Mouse (Mus musculus) stomach, embryonic 14.5 days (tissue): ENCODE measurements at regions not wholly inside any gene's neighbourhood (a gene's known extent, or its start where the extent isn't known, plus 50 kb on each side); places are given as distances from the start of the nearest gene placed in this dataset.
"Not testable (repeated sequence)": the region's sequence is repeated elsewhere in the genome, so short reads cannot be mapped to it uniquely, and the experiment has no call there.

Experiments used
- ATAC-seq: fragments of 200-750 bp; cut with Nextera tagmentation; 2 replicates; pipeline ENCODE4 v1.8.0; 2017; ENCODE audit warnings: low read depth, moderate TSS enrichment; ENCODE audit not compliant: insufficient number of reproducible peaks, insufficient read depth, low FRiP score
- H3K27ac ChIP-seq: fragments of 300-500 bp; sonication (generic); 2 replicates; pipeline ENCODE4 v1.5.1; 2014; ENCODE audit warnings: mild to moderate bottlenecking, low read length, moderate library complexity, mixed read lengths
- H3K27me3 ChIP-seq: fragments of 300-500 bp; sonication (generic); 2 replicates; pipeline ENCODE4 v1.6.1; 2014; ENCODE audit warnings: low read length, control low read depth, mixed read lengths; ENCODE audit not compliant: control insufficient read depth, insufficient read depth
- H3K36me3 ChIP-seq: fragments of 300-500 bp; sonication (generic); 2 replicates; pipeline ENCODE4 v1.6.1; 2014; ENCODE audit warnings: mild to moderate bottlenecking, control low read depth, low read length, moderate library complexity, mixed read lengths; ENCODE audit not compliant: control insufficient read depth, insufficient read depth
- H3K4me1 ChIP-seq: fragments of 300-500 bp; sonication (generic); 2 replicates; pipeline ENCODE4 v1.6.1; 2014; ENCODE audit warnings: low read length, control low read depth, mixed read lengths; ENCODE audit not compliant: control insufficient read depth, insufficient read depth
- H3K4me2 ChIP-seq: fragments of 300-500 bp; sonication (generic); replicated peaks from 2 replicates; pipeline ENCODE4 v1.6.1; 2014; ENCODE audit warnings: low read depth, low read length, control low read depth
- H3K4me3 ChIP-seq: fragments of 300-500 bp; sonication (generic); 2 replicates; pipeline ENCODE4 v1.5.1; 2014; ENCODE audit warnings: low read depth, low read length, control low read depth
- H3K9ac ChIP-seq: fragments of 300-500 bp; sonication (generic); replicated peaks from 2 replicates; pipeline ENCODE4 v1.6.1; 2014; ENCODE audit warnings: low read depth, mild to moderate bottlenecking, control low read depth, low read length, moderate library complexity, mixed read lengths
- H3K9me3 ChIP-seq: fragments of 300-500 bp; sonication (generic); 2 replicates; pipeline ENCODE4 v1.6.1; 2016; ENCODE audit warnings: low read depth, low read length, control low read depth; ENCODE audit not compliant: control insufficient read depth
- WGBS: fragments of 180-500 bp; shearing (Covaris S2); extraction: QIAGEN DNeasy Blood & Tissue Kit; methylation state at CpG from one replicate; pipeline ENCODE4 v1.1.7; 2014; 5-methylcytosine and 5-hydroxymethylcytosine counted together

DNA sequence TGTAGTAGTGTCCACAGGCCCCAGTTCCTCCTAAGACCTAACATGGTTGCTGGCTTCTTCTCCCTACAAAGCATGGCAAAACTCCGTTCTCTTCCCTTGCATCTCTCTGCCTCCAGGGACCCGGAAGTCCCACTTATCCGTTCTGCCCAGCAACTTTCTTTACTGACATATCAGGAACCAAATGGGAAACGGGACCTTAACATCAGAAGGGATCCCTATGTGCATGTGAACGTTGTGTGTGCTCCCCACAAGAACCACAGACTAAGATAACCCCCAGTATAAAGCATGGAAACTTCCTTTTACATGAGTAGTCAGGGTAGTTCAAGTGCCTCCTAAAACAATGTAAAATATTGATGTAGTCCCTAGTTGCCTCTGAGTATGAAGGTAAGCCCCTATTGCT lies 61.6 kb downstream of the Zxdb start:
- Histone ChIP-seq H3K36me3 (no peaks in the 10 kb centered on the region), H3K27me3 (no peaks in the 10 kb centered on the region), H3K4me3 (no peak overlapping the region), H3K4me1 (no peaks in the 10 kb centered on the region), H3K9me3 (no peaks in the 10 kb centered on the region), H3K9ac (no peak overlapping the region), H3K27ac (no peak overlapping the region), H3K4me2 (no peak overlapping the region)
- 69% methylated on average over 5 of the region's 5 CpGs for WGBS
- no peak for ATAC-seq

DNA sequence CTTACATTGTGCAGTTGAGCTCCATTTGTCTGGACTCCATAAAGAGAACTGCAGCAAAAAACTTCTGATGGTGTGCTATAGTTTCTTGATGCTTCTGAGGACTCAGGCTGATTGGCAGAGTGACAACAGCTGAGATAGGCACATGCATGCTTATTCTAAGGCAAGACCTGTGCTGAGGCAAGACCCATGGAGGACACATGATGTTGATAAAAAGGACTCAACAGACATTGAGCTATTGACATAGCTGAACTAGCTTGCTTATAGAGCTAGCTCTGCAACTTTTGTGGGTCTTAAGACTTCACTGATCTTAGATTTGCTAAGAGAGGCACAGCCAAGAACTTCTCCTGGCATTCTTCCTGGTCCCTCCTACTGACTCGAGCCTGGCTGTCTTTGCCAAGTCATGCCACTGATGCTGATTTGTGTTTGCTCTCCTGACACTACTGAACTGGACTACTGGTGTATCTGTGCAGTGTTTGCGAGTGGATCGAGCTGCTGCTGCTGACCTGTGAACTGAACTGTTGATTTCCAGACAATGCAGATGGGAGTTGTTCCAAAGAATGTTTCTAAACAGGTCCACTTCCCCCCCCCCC lies 64.1 kb downstream of the Zxdb start:
- Histone ChIP-seq H3K9me3 (no peaks in the 10 kb centered on the region), H3K4me2 (no peak overlapping the region), H3K9ac (no peak overlapping the region), H3K27me3 (no peaks in the 10 kb centered on the region), H3K27ac (no peak overlapping the region), H3K36me3 (no peaks in the 10 kb centered on the region), H3K4me3 (no peak overlapping the region), H3K4me1 (no peaks in the 10 kb centered on the region)
- WGBS, result 79% methylated on average over 3 of the region's 3 CpGs
- ATAC-seq, result no peak

DNA sequence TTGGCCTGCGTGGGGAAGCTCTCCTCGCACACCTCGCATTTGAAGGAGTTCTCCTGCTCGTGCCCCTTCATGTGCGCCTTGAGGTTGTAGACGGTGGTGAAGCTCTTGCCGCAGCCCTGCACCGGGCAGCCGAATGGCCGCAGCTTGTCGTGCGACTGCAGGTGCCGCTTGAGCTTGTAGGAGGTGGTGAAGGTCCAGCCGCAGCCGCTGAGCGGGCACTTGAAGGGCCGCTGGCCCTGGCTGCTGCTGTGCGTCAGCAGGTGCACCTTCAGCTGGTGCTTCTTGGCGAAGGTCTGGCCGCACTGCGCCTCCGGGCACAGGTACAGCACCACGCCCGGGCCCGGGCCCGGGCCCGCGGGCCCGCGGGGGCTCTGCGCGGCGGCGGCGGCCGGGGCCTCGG lies 72.5 kb downstream of the Zxdb start:
- not testable (repeated sequence) for H3K4me1 ChIP-seq, H3K27ac ChIP-seq, H3K27me3 ChIP-seq, H3K9me3 ChIP-seq, H3K36me3 ChIP-seq, H3K4me2 ChIP-seq, H3K9ac ChIP-seq, H3K4me3 ChIP-seq
- WGBS, result no CpG with 5 or more reads among the region's 37 CpGs
- ATAC-seq, result peak; percentile 28; the same call in 1 of the 2 replicates

DNA sequence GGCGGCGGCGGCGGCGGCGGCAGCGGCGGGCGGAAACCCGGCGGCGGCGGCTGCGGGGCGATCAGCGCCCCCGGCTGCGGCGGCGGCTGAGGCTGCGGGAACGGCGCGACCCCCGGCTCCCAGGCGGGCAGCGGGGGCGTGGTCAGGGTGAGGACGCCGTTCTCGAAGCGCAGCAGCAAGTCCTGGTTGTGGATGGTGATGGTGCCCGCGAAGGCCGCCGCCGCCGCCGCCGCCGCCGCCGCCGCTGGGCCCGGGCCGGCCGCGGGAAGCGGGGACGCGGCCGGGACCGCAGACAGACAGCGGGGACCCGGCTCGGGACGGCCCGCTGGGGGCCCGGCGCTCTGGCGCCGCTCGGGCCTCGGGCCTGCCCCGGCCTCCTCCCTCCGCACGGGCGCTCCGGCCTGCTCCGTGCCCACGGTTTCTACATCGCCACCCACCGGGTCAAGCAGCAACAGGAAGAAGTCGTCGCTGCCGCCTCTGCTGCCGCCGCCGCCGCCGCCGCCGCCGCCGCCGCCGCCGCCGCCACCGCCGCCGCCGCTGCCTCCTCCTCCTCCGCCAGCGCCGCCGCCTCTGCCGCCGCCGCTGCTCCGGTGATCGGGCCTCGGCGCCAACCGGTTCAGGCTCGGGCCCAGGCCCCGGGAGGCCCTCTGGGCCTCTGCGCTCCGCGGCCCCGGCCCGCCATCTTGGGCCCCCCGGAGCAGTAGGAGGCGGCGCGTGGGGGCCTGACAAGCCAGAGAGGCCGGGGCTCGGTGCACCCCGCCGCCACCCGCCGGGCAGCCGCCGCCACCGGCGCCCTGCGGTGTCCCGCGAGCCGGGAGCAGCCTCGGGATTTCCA lies 73.2 kb downstream of the Zxdb start:
- not testable (repeated sequence) for H3K9me3 ChIP-seq, H3K4me3 ChIP-seq, H3K4me1 ChIP-seq, H3K9ac ChIP-seq, H3K27me3 ChIP-seq, H3K36me3 ChIP-seq, H3K27ac ChIP-seq, H3K4me2 ChIP-seq
- no CpG with 5 or more reads among the region's 131 CpGs for WGBS
- peak; percentile 69 for ATAC-seq

DNA sequence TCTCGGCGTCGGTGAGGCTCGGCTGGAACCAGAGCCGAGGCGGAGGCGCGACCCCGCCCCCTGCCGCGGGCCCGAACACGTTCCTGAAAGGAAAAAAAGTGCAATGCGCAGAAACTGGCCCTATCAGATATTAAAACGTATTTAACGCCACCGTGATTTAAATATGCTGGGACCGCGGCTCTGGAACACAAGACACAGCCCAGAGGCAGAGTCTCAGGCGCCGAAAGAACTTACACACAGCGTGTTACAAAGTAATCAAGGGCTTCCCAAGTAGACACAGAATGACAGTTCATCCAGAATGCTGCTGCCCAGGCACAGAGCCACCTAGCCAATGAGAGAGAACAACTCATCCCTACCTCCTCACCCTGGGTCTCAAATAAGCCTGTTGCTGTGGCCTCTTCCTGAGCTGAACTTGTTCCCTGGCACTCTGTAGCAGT lies 73.8 kb downstream of the Zxdb start:
- H3K4me3 ChIP-seq, H3K9me3 ChIP-seq, H3K36me3 ChIP-seq, H3K27me3 ChIP-seq, H3K27ac ChIP-seq, H3K4me1 ChIP-seq, H3K9ac ChIP-seq, H3K4me2 ChIP-seq: not testable (repeated sequence)
- WGBS, result no CpG with 5 or more reads among the region's 22 CpGs
- peak; percentile 73 for ATAC-seq

DNA sequence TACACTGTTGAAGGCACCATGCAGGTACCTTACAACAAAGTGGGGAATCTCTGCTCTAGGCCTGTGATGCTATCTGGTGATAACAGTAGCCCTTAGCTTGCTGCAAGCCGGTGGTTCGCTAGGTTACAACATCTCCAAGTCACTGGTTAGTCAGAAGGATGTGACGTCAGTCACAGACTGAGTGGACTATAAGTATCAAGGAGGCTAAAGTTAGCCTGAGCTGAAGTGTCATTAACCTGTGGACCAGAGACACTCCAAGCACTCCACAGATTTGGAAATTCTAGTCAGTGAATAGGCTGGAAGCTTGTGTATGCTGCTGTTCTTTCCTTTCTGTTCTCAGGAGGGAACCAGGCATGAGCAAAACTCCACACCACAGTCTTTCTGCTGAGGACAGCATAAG lies 88.4 kb downstream of the Zxdb start:
- H3K27me3 ChIP-seq, H3K9ac ChIP-seq, H3K4me1 ChIP-seq, H3K9me3 ChIP-seq, H3K36me3 ChIP-seq, H3K4me3 ChIP-seq, H3K4me2 ChIP-seq, ATAC-seq, H3K27ac ChIP-seq: not testable (repeated sequence)
- no CpG with 5 or more reads among the region's 3 CpGs for WGBS

DNA sequence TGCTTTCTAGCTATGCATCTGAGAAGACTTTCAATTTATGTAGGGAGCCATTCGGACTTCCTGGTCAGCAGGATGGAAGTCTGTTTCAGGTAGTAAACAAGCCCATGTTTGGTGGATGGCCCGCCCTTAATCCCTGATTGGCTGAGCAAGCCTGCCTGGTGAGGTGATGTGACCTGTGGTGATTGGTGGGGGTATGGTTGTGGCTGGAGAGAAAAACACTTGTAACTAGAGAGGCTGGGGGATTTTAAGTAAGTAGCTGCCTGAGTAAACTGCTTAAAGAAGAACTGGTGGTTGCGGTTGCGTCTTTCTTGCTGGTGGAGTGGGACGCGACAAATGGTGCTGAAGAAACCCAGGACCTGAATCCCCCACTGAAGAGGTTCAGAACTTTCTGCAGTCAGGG lies 103.2 kb downstream of the Zxdb start:
- H3K4me3 ChIP-seq, H3K9ac ChIP-seq, H3K27me3 ChIP-seq, H3K27ac ChIP-seq, H3K36me3 ChIP-seq, H3K4me1 ChIP-seq, ATAC-seq, H3K9me3 ChIP-seq, H3K4me2 ChIP-seq: not testable (repeated sequence)
- WGBS, result 91% methylated on average over 6 of the region's 6 CpGs

DNA sequence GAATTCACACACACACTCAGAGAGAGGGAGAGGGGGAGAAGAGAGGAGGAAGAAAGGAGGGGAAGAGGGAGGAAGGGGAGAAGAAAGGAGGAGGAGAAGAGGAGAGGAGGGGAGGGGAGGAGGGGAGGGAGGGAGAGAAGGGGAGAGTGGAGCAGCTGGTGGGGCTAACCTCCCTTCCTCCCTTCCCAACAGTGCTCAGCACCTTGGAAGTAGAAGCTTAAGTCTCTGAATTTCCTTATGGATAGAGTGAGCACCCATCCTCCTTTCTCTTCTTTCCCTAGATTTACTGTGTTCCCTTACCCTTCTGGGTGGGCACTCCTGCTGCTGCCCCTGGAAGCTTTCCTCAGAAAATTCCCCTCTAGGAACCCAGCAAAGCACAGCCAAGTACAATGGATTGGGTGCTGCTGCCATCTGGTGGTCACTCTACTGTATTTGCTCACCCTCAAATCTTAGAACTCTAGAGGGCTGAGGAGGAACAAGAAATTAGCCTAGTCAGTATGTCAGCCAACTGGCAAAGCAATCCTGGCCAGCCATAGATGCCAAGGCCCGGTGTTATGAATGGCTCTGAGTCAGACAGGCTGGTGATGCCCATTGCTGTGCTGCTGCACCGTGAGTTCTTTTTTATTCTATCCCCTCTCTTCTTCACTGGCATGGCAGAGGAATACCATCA lies 119.9 kb downstream of the Zxdb start:
- WGBS, result 37% methylated on average over 2 of the region's 2 CpGs
- H3K36me3 ChIP-seq, H3K4me1 ChIP-seq, ATAC-seq, H3K9ac ChIP-seq, H3K4me2 ChIP-seq, H3K9me3 ChIP-seq, H3K4me3 ChIP-seq, H3K27me3 ChIP-seq, H3K27ac ChIP-seq: not testable (repeated sequence)
